Mouse (Mus musculus) c-Kit-negative CD71-positive TER-119-positive erythroid progenitor cells, embryonic 14.5 days (primary cell): ENCODE data around the gene Olfr294.

Experiments
- DNase-seq: peaks from one replicate; pipeline ENCODE4 v3.0.0-alpha.2; 2013; ENCODE audit warnings: low read depth, low spot score

The Olfr294 gene

GRCm38 (mm10) chr7:86616543-86616942 is at the start of gene Olfr294:
Gene Olfr294, minus strand, starts transcription at chr7:86616643.
- DNase-seq: no peak

- no peak for DNase-seq
These were observed 32.3 kb upstream of the Olfr294 start, which contains the start of gene Olfr293 for GRCm38 (mm10) chr7:86648761-86649160. Gene Olfr293, plus strand, starts transcription at chr7:86649061.

GRCm38 (mm10) chr7:86583562-86583961 is 32.9 kb downstream of the Olfr294 start, which contains the start of gene Olfr295:
Gene Olfr295, plus strand, starts transcription at chr7:86583862.
- DNase-seq: no peak
